Mouse (Mus musculus): ENCODE results near the gene Vmn1r107.
"Not testable (repeated sequence)": the region's sequence is repeated elsewhere in the genome, so short reads cannot be mapped to it uniquely, and the experiment has no call there.

Gene Vmn1r107

DNA sequence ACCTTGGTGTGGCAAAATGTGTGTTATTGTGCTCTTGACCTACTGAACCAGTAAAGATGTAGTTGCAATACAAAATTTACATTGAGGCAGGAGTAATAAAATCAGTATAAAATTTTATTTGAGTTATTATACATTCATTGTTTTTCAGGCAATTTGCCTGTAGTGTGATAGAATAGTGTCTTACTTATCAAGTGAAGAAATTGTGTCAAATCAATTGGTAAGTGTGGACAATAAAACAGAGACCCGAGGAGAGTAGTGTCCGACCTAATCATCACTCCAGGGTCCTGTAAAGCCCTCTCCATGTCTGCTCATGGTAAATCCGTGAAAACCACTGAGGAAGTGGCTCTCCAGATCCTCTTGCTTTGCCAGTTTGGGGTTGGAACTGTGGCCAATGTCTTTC is at the start of gene Vmn1r107:
Vmn1r107 (plus strand) TSS at position 301 of the 400 bp plus-strand sequence.
- not testable (repeated sequence) for DNase-seq (ENCODE audit: low read depth, low spot score)

DNA sequence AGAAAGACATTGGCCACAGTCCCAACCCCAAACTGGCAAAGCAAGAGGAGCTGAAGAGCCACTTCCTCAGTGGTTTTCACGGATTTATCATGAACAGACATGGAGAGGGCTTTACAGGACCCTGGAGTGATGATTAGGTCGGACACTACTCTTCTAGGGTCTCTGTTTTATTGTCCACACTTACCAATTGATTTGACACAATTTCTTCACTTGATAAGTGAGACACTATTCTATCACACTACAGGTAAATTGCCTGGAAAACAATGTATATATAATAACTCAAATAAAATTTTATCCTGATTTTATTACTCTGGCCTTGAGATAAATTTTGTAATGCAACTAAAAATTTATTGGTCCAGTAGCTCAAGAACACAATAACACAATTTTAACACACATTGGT is 34.4 kb downstream of the Vmn1r107 start, which contains the start of gene Vmn1r111:
Vmn1r111 (minus strand) TSS at position 101 of the 400 bp plus-strand sequence.
- not testable (repeated sequence) for DNase-seq (ENCODE audit: low read depth, low spot score)

All from mesoderm, embryonic 11.5 days (tissue).